Mouse (Mus musculus): Measurements from ENCODE around the gene Htra2.

The Htra2 gene

DNA sequence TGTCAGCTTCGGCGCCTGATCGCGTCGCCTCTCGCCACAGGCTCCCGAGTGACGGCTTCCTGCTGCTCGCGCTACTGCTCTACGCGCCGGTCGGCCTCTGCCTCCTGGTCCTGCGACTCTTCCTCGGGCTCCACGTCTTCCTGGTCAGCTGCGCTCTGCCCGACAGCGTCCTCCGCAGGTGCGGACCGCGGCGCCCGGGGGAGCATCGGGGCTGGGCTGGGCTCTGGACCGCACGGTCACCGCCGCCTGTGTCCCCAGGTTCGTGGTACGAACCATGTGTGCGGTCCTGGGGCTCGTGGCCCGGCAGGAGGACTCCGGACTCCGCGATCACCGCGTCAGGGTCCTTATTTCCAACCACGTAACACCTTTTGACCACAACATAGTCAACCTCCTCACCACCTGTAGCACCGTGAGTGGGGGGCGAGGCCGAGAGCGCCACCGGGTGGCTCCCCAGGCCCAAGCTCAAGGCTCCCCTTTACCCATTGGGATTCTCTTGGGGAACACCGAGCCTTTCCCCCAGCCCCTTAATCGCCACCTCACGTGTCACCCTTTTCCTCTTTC is at the start of gene Htra2:
Gene Htra2 (minus strand): TSS at position 403 of the 561 bp plus-strand sequence.
- DNase-seq, result peak; percentile 64

DNA sequence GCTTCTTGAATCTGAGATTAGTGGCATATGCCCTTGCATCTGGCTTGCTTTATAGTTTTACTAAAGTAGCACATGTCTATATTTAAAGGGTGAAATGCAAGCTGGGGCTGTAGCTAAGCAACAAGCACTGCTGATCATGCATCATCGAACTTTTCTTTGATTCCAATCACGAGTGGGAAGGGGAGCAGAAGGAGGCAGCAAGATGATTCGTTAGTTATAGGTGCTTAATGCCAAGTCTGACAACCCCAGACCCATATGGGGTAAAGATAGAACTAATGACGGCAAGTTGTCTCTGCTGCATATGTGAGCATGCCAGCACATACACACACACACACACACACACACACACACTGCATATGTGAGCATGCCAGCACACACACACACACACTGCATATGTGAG is 49.1 kb upstream of the Htra2 start:
- peak; percentile 12 for DNase-seq

DNA sequence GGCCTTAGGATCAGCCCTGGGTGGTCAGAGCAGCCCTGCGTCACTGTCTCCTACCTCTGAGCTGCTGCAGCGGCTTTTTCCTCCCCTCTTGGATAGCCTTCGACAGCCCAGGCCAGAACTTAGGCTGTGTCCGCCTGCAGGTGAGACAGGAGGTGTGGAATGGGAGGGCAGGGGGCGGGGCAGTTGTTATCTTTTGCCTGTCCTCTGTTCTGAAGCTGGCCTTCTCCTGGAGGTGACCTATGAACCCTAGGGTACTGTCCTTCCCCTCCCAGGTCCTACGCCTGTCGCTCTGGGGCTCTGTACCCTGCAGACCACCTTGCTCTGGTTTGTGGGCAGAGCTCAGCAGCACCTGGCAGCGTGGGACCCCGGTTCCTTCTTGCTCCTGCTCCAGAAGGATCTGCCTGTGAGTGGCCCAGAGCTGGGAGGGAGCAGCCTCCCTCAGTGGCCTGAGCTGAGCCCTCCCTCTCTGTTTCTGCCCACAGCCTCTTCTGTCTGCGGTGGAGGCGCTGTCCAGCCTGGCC is 48.1 kb upstream of the Htra2 start:
- DNase-seq, result peak; percentile 37

DNA sequence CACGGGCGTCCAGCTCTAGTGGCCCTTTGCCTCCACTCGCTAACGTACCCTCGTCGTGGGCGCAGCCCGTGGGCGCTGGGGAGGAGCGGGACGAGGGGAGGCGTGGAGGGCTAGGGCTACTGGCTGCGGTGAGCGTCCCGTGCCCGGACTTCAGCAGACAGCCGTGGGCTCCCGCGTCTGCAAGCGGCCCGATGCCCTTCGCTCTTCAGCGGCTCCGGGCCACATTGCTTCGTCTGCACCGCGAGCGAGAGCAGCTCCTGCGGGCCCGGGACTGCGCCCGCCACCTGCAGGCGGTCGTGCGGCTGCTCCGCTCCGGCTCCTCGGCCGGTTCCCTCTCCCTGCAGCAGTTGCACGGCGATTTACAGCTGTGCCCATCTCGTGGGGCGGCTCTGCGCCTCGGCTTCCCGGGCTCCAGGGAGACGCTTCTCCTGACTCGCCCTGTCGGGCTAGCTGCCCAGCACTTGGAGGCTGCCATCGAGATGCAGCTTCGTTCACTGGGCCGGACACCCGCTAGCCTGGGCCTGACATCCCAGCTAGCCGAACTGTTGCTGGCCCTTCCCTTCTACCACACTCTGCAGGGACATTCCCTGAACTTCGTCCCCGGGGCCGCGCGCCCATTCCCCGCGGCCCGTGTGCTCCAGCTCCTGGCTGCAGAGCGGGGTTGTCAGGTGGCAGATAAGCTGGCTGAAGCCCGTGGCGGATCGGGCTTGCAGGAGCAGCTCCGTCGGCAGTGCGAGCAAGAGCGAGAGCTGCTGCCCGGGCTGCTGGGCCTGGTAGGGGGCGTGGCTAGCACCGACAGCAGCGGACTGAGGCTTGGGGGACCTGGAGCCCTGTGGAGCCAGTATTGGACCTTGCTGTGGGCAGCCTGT is 46.8 kb upstream of the Htra2 start:
- peak; percentile 57 for DNase-seq

DNA sequence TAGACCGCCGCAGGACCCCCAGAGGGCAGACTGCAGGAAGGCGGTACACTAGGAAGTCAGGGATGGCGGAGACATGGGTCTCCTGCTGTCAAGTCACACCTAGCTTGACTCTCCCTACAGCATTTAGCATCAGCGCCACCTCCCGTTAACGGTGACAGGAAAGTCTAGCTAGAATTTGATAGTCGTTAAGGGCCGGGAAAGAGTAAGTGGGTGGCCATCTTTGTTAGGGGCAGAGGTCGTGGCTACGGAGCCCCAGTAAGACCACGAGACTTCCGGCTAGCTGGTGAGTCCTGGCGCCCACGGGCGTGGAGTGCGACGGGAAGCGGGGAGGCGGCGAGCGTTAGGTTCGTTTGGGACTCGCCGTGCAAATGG is 46.2 kb upstream of the Htra2 start, which contains the start of the genes Ccdc142 and Gm42688:
Gene Ccdc142 (plus strand): TSS at position 286 of the 372 bp plus-strand sequence.
Gene Gm42688 (plus strand): TSS at position 302 of the 372 bp plus-strand sequence.
- peak; percentile 94 for DNase-seq

DNA sequence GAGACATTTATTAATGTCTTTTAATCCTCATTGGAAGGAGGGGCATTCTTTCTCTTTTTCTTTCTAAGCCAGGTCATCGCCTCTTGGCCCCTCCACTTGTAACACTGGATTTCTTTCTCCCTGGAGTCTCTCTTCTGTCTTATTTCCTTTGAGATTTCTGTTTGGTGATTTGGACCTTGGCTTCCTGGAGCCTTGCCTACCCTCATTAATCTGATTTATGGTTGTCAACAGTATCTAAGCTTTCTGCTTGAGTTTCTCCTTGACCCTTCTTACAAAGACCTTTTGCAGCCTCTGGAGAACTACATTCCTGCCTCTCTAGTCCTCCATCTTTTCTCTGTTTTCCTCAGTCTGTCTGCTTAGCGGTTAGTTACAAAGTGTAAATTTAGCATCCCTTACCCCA is 43.3 kb upstream of the Htra2 start:
- DNase-seq, result no peak

DNA sequence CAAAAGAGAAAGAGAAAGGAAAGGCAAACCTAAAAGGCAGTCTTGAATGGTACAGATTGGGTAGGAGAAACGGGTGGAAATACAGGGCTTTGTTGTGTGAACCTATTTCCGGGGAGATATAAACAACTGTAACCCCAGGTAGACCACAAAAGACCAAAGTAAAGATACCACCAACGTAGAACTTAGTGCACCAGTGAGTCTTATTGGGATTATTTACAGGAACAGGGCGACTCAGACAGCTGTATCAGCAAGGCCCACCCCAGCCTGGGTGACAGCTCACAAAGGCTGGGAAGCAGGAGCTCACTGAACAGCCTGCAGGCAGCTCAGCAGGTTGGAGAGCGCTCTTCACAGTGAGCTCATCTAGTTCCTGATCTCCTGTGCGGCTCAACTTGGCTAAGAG is 40.9 kb upstream of the Htra2 start:
- no peak for DNase-seq

DNA sequence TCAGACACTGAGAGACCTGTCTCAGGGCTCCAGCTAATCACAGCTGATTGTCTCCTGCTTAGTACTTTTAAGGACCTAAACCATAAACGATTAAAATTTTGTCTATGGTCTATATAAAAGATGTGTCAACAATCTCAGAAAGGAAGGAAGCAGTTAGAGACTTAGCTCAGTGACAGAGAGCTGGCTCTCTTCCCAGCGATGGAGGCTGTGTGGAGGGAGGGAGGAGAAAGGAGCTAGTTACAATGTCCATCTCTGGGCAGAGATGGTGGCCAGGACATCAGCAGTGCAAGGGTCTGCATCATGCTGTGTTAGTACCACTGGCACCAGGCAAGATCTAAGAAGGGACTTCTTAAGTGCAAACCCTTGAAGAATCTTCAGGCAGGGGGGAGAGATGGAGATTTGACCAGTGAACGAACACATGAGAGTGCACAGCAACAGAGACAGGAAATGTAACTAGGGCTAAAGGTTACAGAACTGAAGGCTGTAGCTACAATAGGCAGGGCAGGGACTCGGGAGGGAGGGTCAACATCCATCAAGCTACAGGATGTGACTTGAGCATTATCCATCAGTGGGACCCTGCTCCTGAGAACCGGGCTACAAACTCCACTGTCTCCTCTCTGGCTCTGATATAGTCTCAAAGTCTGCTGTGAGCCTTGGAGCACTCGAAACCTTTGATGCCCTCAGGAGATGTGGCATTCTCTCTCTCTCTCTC is 37.5 kb upstream of the Htra2 start:
- DNase-seq, result no peak

DNA sequence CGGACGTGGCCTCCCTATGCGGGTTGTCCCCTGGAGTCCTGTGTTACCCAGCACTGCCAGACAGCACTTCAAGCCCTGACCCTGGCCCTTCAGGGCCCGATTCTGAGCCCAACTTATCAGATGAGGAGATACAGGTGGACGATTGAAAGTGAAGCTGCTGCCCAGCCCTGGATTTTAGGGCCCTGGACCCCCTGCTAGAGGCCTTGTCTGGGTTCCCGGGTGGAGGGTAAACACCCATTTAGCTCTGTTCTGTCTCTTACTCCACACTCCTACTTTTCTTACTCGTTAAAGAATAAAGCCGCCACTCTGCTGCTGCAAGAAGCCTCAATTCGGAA is 32.8 kb upstream of the Htra2 start:
- DNase-seq, result no peak

DNA sequence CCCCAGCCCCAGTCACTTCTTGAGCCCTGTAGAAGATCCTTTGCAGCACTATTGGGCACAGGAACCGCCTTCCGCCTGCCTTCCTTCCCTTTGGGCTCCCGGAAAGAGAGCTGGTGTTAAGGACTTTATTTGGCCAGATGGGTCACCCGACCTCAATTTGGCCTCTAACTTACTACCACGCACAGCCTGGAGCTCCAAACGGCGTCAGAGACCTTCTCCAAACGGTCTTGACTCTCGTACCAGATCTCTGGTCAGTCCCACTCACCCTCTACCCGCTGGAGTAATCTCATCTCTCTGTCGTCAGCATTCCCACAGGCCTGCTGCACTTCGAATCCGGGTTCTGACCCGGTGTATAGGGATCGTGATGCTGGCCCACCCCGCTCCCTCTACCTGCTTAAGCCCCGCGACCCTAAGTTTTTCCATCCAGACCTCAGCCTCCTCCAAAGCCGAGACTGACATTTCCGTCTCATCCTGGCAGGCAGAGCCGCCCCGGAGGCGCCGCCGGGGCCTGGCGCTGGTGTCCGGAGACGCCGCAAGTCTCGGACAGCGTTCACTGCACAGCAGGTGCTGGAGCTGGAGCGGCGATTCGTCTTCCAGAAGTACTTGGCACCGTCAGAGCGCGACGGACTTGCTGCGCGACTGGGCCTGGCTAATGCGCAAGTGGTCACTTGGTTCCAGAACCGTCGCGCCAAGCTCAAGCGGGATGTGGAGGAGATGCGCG is 32.3 kb upstream of the Htra2 start:
- no peak for DNase-seq

DNA sequence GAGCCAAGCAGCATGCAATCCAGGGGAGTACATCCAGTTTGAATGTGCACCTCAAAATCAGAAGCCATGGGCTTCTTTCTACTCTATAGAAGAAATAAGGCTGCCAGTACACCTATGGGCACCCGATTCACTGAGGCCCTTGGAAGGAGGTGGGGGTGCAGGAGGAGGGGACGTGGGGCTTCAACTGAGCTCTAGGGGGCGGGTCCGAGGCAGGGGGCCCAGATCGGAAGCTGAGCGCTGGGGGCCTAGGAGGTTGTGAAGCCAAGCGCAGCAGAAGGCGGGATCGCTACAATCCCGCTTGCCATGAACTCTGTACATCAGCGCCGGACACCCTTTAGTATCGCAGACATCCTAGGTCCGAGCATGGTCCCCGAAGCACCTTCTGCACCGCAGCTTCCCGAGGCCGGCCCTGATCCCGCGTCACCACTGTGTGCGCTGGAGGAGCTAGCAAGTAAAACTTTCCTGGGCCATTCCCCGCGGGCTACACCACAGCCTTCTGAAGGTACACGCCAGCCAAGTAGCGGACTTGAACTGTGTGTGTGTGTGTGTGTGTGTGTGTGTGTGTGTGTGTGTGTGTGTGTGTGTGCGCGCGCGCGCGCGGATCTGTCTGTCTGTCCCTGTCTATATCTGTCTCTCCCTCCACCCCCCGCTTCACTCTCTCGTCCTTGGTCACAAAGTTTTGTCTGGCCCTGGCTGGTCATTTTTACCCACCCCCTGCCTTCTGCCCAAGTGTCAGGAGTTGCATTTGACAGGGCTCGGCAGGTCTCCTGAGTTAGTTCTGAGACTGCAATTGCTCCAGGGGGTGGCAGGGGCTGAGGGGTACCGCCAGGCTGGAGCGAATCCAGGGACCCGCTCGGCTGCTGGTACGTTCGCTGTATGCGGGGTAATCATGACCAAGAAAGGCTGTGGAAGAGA is 31.3 kb upstream of the Htra2 start, which contains the start of gene Lbx2:
Gene Lbx2 (plus strand): TSS at position 247 of the 915 bp plus-strand sequence.
- no peak for DNase-seq

DNA sequence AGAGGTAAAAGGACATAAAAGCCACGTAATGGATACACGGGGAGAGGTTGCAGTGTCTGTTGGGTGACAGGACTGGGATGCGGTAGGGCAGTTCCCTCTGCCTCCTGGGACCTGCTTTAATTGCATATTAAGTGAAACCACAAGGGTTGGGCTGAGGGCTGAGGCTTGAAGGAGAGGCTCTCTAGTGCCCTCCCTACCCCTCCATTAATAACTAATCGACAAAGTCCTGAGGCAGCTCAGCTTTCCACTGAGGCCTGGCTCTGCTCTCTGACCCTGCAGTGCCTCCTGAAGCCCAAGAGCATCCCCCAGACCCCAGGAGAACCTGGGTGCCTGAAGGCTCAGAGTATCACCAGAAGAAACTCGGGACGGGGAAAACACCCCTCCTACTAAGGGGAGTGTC is 29.4 kb upstream of the Htra2 start:
- DNase-seq, result no peak

DNA sequence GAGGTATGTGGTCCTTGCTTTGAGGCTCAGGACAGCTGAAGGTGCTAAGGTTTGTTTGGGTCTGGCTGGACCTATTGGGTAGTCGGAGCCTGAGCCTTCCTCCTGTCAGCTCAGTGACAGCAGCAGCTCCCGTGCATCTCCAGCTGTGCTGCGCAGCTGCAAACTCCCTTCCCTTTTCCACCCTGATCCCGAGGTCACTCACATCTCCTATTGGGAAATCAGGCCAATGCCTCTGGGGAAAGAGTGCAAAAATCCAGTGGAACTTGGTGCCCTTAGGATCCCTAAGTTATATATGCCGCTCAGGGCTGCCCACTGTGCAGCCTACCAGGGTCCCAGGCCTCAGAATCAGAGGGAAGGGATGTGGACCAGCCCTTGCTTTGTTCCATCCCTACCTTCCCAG is 28.4 kb upstream of the Htra2 start:
- DNase-seq, result no peak

DNA sequence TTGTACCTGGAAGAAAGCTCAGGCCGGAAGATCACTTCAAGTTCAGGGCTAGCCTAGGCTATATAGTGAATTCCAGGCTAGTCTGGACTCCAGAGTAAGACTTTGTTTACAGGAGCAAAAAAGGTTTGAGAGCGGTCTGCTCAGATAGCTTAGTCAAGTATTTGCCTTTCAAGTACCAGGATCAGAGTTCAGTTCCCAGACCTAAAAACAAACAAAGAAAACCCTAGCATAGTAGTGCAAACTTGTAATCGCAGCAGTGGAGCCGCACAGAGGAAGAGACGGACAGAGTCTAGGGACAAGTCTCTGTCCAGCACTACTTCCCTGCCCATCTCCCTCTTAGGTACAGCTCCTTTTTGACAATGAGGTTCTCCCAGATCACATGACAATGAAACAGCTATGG is 25.1 kb upstream of the Htra2 start:
- no peak for DNase-seq

DNA sequence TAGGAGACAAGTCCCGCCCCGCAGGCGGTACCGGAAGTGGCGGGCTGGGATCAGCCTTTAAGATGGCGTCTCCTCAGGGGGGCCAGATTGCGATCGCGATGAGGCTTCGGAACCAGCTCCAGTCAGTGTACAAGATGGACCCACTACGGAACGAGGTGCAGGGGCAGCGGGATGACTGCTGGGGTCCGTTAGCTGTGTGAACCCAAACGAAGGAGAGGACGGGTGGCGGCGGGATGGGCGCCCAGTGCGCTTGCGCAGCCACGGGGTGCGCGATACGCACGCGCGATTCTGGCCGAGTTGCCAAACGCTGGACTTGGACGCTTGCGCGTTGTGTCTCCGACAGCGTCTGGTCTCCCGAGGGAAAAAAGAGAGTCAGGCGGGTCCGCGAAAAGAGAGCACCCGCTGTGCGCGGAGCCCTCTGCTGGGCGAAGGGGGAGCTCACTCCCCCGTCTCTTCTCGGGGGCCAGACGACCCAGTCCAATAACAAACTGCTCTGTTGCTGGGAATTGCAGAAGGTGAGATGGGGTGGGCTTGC is 23.3 kb upstream of the Htra2 start:
- DNase-seq, result peak; percentile 99

DNA sequence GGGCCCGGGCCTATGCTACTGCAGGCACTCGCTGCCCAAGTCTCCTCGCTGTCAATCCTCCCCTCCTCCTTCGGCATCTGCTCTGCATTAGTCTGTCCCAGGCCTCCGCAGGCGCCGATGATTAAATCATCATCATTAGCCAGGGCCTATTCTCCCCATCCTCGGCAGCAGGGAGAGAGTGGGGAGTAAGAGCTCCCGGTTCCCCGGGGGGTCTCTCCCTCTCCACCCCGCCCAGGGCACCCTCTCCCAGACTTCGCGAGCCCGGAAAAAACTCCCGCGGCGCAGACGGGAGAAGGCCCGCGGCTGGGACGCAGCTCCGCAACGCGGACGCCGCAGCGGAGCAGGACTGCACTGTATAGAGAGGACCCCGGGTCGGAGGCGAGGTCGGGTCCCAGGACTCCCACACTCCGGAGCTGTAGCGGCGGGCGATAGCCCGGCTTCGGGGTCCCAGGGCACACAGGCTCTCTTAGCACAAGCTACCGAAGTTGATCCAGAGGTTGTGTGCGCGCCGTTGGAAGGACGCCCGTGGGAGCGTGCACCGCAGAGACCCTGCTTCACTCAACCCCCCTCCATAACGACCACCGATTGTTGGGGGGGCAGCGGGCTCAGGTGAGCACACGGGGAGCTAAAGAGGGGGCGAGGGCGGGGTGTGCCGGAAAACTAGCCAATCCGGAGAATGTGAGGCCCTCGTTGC is 22.7 kb upstream of the Htra2 start, which contains the start of gene Pcgf1:
Gene Pcgf1 (plus strand): TSS at position 240 of the 694 bp plus-strand sequence.
- DNase-seq, result peak; percentile 75

DNA sequence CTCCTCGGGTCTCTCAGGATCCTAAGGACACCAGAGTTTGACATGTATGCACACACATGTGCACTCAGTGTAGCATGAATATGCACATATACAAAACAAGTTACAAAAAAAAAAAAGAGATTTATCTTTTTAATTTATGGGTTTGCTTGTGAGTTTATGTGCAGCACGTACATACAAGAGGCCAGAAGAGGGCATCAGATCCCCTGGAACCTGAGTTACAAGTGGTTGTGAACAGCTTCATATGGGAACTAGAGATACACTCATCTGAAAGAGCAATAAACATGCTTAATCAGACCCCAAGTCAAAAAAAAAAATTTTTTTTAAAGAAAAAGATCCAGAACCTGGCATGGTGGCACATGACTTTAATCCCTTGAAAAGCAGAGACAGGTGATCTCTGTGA is 19.9 kb upstream of the Htra2 start:
- no peak for DNase-seq

DNA sequence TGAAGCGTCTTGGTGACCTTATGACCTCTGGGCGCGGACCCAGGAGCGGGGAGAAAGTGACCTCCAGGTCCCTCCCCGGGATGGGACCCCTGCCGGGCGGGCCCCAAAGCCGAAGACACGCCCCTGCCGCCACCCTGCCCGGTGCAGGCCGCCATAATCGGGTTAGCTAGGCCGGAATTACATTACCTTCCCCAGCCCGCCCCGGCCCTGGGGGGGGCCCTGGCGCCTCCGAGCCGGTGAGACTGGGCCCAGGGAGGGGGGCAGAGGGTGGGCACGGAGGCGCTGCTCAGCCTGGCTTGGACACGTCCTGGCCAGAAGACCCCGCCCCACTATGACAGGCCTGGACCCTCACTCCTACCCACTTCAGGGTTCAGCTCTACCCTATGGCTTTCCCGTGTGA is 16.1 kb upstream of the Htra2 start:
- DNase-seq, result no peak

DNA sequence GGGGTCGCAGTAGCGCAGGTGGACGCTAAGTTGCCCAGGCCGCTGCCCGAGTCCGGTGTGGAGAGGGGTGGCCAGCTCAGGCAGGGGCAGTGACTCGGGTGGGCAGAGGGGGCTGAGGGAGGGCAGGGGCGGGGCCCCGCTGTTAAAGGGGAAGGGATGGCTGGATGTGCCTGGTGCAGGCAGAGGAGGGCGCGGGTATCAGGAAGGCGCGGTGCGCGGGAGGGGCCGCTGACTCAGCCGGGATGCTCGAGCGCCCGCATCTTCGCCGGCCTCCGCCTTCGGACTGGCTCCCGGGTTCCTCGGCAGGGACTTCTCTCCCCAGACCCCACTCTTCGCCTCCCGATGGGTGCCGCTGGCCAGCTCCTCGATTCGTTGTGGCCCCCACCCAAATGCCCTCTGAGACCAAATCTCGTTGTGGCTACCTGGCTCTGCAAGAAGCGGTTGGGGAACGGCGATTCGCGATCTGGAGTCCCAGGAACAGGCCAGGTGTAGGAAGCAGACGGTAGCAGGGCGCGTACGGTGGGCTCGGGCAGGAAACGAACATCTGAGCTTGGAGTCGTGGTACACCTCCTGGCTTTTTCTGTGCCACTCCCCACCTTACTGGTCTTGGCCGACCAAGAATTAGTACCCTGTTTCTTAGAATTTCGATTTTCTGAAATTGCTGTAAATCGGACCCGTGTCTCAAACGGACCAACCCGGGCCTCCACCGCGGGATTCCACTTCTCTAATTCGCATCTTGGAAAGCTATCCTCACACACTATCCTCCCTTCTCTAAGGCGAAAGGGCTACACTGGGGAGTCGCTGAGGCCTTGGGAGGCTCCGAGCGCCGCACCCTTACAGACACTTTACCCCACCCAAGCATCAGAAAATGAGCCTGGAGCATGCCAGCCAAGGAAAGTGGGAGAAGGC is 15.5 kb upstream of the Htra2 start:
- no peak for DNase-seq

DNA sequence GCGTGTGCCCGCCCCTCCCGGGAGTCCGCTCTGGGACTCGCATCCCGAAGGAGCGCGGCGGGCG is 15.0 kb upstream of the Htra2 start, which contains the start of gene Tlx2:
Gene Tlx2 (minus strand): TSS at position 47 of the 64 bp plus-strand sequence.
- DNase-seq, result no peak

Data from cerebellum, adult 9-10 months (tissue).